ENCODE assay signal across 18 mouse cellular contexts in the genomic region with DNA sequence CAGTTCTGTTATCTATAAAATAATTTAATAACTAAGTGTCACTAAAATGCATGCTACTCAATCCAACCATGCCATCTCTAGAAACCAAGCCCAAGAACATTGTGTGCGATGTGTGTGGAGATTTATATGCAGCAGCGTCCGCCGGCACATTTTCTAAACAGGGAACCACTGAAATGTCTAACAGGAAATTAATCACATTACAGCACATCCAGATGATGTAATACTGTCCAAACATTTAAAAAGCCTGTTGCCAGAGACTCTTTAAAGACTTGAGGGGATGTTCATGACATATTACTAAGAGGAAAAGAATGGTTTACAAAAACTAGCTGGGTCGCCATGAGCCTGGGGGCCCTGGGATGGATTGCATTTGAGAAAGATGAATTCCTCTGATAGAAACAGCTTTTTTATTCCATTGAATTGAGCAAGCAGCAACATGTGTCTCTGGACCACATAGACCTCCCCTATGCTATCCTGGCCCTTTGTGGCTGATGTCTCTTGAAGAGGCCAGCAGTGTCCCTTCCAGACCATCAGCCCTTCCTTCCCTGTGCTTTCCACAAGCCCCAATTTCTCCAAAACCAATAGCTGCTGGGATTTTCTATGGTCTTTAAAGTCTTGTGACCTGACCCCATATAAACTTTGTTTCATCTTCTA.
DNase-seq lines count a peak whose midpoint lies in the region; ATAC-seq and TF ChIP-seq lines count a peak whose summit lies in the region.
"Had no signal": no experiment of that assay in that cellular context is flagged by ENCODE, and none has a peak within 500 bp of the region (broad histone marks: within the 10 kb centered on the region; RNA-seq: fewer than 3 reads in every experiment).

No protein-coding gene starts in this region.

- peak; percentile 8 for DNase-seq in embryonic facial prominence, embryonic 14.5 days (ENCODE audit: low spot score)
- DNase-seq in embryonic facial prominence, embryonic 10.5 days (ENCODE audit: low spot score), result no peak
- no peak for DNase-seq in lung, adult 2 months
- DNase-seq in lung, postnatal 36 days, result peak; percentile 36
- DNase-seq in kidney, postnatal 25 days, result no peak
- DNase-seq: adrenal gland, adult 2 months; adrenal gland, postnatal 36 days; cerebellum, adult 2 months; cerebellum, postnatal 10 days; gastrocnemius, postnatal 14 days had no signal

- H3K4me2 ChIP-seq in embryonic facial prominence, embryonic 14.5 days (ENCODE audit: low read depth, low read length), result no peak overlapping the region
- H3K4me2 ChIP-seq in lung, embryonic 15.5 days, result no peak overlapping the region
- H3K4me2 ChIP-seq in lung, embryonic 16.5 days (ENCODE audit: low read depth, low read length), result no peak overlapping the region
- H3K4me2 ChIP-seq in intestine, embryonic 16.5 days (ENCODE audit: low read depth, low read length), result no peak overlapping the region
- H3K4me2 ChIP-seq: forebrain, embryonic 12.5 days; heart, embryonic 12.5 days had no signal

- no peak overlapping the region for H3K9ac ChIP-seq in embryonic facial prominence, embryonic 14.5 days (ENCODE audit: low read depth, low read length)
- no peak overlapping the region for H3K9ac ChIP-seq in lung, embryonic 15.5 days
- no peak overlapping the region for H3K9ac ChIP-seq in lung, embryonic 16.5 days (ENCODE audit: low read length)
- H3K9ac ChIP-seq in intestine, embryonic 16.5 days (ENCODE audit: low read depth, low read length), result no peak overlapping the region
- H3K9ac ChIP-seq: forebrain, embryonic 12.5 days; heart, embryonic 12.5 days had no signal

- no peak overlapping the region for H3K27ac ChIP-seq in embryonic facial prominence, embryonic 14.5 days (replicated peaks; ENCODE audit: low read depth, low read length)
- no peak overlapping the region for H3K27ac ChIP-seq in embryonic facial prominence, embryonic 10.5 days (replicated peaks)
- H3K27ac ChIP-seq in lung, embryonic 15.5 days, result no peak overlapping the region
- H3K27ac ChIP-seq in lung, embryonic 16.5 days (ENCODE audit: low read length), result no peak overlapping the region
- H3K27ac ChIP-seq in intestine, embryonic 16.5 days (ENCODE audit: low read length), result no peak overlapping the region
- H3K27ac ChIP-seq: forebrain, embryonic 12.5 days had no signal

- TF ChIP-seq CTCF in lung, adult 2 months (IDR thresholded peaks at IDR 0.05; ENCODE audit: insufficient read depth, low read length), result no peak

- no peaks in the 10 kb centered on the region for H3K9me3 ChIP-seq in embryonic facial prominence, embryonic 14.5 days (ENCODE audit: control insufficient read depth, low read length)
- no peaks in the 10 kb centered on the region for H3K9me3 ChIP-seq in embryonic facial prominence, embryonic 10.5 days
- no peaks in the 10 kb centered on the region for H3K9me3 ChIP-seq in lung, embryonic 15.5 days
- H3K9me3 ChIP-seq in lung, embryonic 16.5 days (ENCODE audit: control insufficient read depth, low read length), result no peaks in the 10 kb centered on the region
- H3K9me3 ChIP-seq in intestine, embryonic 16.5 days (ENCODE audit: control insufficient read depth, low read length), result no peaks in the 10 kb centered on the region
- H3K9me3 ChIP-seq: forebrain, embryonic 12.5 days had no signal

- no peaks in the 10 kb centered on the region for H3K27me3 ChIP-seq in embryonic facial prominence, embryonic 14.5 days (replicated peaks; ENCODE audit: control insufficient read depth, insufficient read depth, low read length)
- no peaks in the 10 kb centered on the region for H3K27me3 ChIP-seq in embryonic facial prominence, embryonic 10.5 days (replicated peaks; ENCODE audit: low read depth, poor library complexity, severe bottlenecking)
- H3K27me3 ChIP-seq in lung, embryonic 15.5 days, result no peaks in the 10 kb centered on the region
- no peaks in the 10 kb centered on the region for H3K27me3 ChIP-seq in lung, embryonic 16.5 days (ENCODE audit: control insufficient read depth, insufficient read depth, low read depth, low read length)
- H3K27me3 ChIP-seq in intestine, embryonic 16.5 days (replicated peaks; ENCODE audit: control insufficient read depth, insufficient read depth, low read length), result no peaks in the 10 kb centered on the region
- H3K27me3 ChIP-seq: CH12.LX; forebrain, embryonic 12.5 days; heart, embryonic 12.5 days had no signal

- no peak overlapping the region for H3K4me3 ChIP-seq in embryonic facial prominence, embryonic 14.5 days (ENCODE audit: low read depth, low read length)
- no peak overlapping the region for H3K4me3 ChIP-seq in embryonic facial prominence, embryonic 10.5 days
- H3K4me3 ChIP-seq in lung, embryonic 15.5 days, result no peak overlapping the region
- no peak overlapping the region for H3K4me3 ChIP-seq in lung, adult 2 months (replicated peaks; ENCODE audit: extremely low read depth, low read depth, low read length)
- no peak overlapping the region for H3K4me3 ChIP-seq in lung, embryonic 16.5 days (ENCODE audit: low read length)
- H3K4me3 ChIP-seq in intestine, embryonic 16.5 days (ENCODE audit: low read length), result no peak overlapping the region
- H3K4me3 ChIP-seq: forebrain, embryonic 12.5 days; heart, embryonic 12.5 days had no signal

- no peaks in the 10 kb centered on the region for H3K36me3 ChIP-seq in embryonic facial prominence, embryonic 14.5 days (ENCODE audit: control insufficient read depth, insufficient read depth, low read length)
- no peaks in the 10 kb centered on the region for H3K36me3 ChIP-seq in embryonic facial prominence, embryonic 10.5 days (replicated peaks)
- no peaks in the 10 kb centered on the region for H3K36me3 ChIP-seq in lung, embryonic 15.5 days
- no peaks in the 10 kb centered on the region for H3K36me3 ChIP-seq in lung, embryonic 16.5 days (ENCODE audit: control insufficient read depth, insufficient read depth, low read length)
- no peaks in the 10 kb centered on the region for H3K36me3 ChIP-seq in intestine, embryonic 16.5 days (ENCODE audit: control insufficient read depth, insufficient read depth, low read length)
- H3K36me3 ChIP-seq: forebrain, embryonic 12.5 days; heart, embryonic 12.5 days had no signal

- peak; percentile 22; the same call in 1 of the 2 replicates for ATAC-seq in embryonic facial prominence, embryonic 14.5 days (ENCODE audit: low read depth)
- ATAC-seq in lung, embryonic 15.5 days (ENCODE audit: borderline replicate concordance, extremely low read depth, low FRiP score, low TSS enrichment), result peak; percentile 71; the same call in 1 of the 2 replicates
- ATAC-seq in lung, embryonic 16.5 days (ENCODE audit: low read depth), result peak; percentile 80
- no peak for ATAC-seq in intestine, embryonic 16.5 days
- ATAC-seq: forebrain, embryonic 16.5 days; hindbrain, embryonic 16.5 days had no signal

- no peaks in the 10 kb centered on the region for H3K4me1 ChIP-seq in embryonic facial prominence, embryonic 14.5 days (ENCODE audit: control insufficient read depth, insufficient read depth, low read length)
- no peaks in the 10 kb centered on the region for H3K4me1 ChIP-seq in embryonic facial prominence, embryonic 10.5 days
- 0 out of 2 replicates have a peak, but pooled peaks cover 6% of the 10 kb centered on the region for H3K4me1 ChIP-seq in lung, embryonic 15.5 days
- no peaks in the 10 kb centered on the region for H3K4me1 ChIP-seq in lung, adult 2 months (ENCODE audit: control insufficient read depth, insufficient read depth, low read length)
- H3K4me1 ChIP-seq in lung, embryonic 16.5 days (replicated peaks; ENCODE audit: control insufficient read depth, insufficient read depth, low read length), result peaks cover 4% of the 10 kb centered on the region; the same call in 1 of the 2 replicates
- 0 out of 2 replicates have a peak, but pooled peaks cover 3% of the 10 kb centered on the region for H3K4me1 ChIP-seq in intestine, embryonic 16.5 days (ENCODE audit: control insufficient read depth, insufficient read depth, low read length)
- H3K4me1 ChIP-seq: forebrain, embryonic 12.5 days; heart, embryonic 12.5 days had no signal

- 79% methylated on average over 5 of the region's 5 CpGs for WGBS in embryonic facial prominence, embryonic 14.5 days
- WGBS in embryonic facial prominence, embryonic 10.5 days, result 93% methylated on average over 5 of the region's 5 CpGs
- 35% methylated on average over 5 of the region's 5 CpGs for whole genome bisulfite sequencing in lung, embryonic 15.5 days
- 29% methylated on average over 5 of the region's 5 CpGs for WGBS in lung, adult 2 months
- 39% methylated on average over 5 of the region's 5 CpGs for WGBS in lung, embryonic 16.5 days
- WGBS in intestine, embryonic 16.5 days, result 37% methylated on average over 5 of the region's 5 CpGs

- no peak for TF ChIP-seq POLR2A in lung, adult 2 months (IDR thresholded peaks at IDR 0.05; ENCODE audit: borderline replicate concordance, extremely low read depth, low read depth, low read length)

Comparison
In these comparisons a context has a peak if more than half of its experiments do, and no peak if none do; other contexts are left out.
1. DNase-seq: peak in embryonic facial prominence, embryonic 14.5 days (single experiment) and lung, postnatal 36 days (single experiment); none in embryonic facial prominence, embryonic 10.5 days (single experiment), lung, adult 2 months (single experiment) and kidney, postnatal 25 days (0 of 2).